Mouse (Mus musculus): ENCODE measurements around the gene Srebf1. TPM values are rescaled to one million over a fixed set of nuclear protein-coding genes. Genes with fewer than 3 reads are reported as not detected.

Srebf1 gene
- polyA plus RNA-seq, 1 experiment from 2014 or later = 76.7 TPM

- Histone ChIP-seq H3K4me2 (replicated peaks) (peak overlapping the region; percentile 100), H3K4me1 (peaks cover 87% of the 10 kb centered on the region), H3K27ac (replicated peaks) (peak overlapping the region; percentile 93), H3K36me3 (no peaks in the 10 kb centered on the region), H3K9ac (peak overlapping the region; percentile 58), H3K9me3 (replicated peaks) (no peaks in the 10 kb centered on the region), H3K27me3 (no peaks in the 10 kb centered on the region), H3K4me3 (replicated peaks) (peak overlapping the region; percentile 60)
- under 1% methylated on average over 71 of the region's 71 CpGs for WGBS
- ATAC-seq (ENCODE audit: insufficient number of reproducible peaks, low FRiP score, low TSS enrichment, low read depth) = peak; percentile 13; the same call in 1 of the 2 replicates
These were observed 46.0 kb downstream of the Srebf1 start for GRCm38 (mm10) chr11:60176182-60176974.

DNA sequence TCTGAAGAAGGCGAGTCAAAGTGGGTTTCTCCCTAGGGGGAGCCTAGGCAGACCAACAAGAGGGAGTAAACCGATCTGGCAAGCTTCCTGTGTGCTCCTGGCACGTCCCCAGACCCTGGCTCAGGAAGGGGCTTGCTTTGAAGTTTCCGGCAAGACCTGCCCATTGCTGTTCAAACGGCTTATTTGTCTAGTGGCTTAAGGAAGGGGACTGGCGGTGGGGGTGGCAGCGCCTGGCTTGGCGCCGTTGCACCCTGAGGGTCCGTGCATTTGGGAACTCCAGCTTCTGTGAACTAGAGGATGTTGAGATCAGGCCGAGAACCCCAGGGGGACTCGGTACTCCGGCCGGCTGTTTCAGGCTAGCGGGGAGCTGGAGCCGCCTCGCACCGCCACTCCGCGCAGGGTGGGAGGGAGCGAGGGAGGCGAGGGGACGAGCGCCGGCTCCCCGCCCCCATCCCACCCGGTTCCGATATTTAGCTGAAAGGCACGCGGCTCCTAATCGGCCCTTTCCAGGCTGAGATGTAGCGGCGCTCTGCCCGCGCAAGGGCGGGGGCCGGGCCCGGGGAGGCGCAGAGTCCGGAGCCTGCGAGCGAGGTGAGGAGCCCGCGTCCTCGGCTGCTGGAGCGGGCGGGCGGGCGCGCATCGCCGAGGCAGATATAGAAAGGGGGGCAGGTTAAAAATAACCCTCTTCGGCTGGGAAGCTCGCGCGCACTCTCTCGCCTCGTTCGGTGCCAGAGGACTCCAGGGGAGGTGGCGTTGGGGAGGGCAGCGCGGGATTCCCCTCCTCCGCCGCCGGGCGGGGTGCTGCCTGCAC, 46.8 kb downstream of the Srebf1 start:
- H3K4me1 ChIP-seq = peaks cover 79% of the 10 kb centered on the region
- peak overlapping the region; percentile 100 for H3K4me2 ChIP-seq (replicated peaks)
- no peaks in the 10 kb centered on the region for H3K9me3 ChIP-seq (replicated peaks)
- H3K4me3 ChIP-seq (replicated peaks) = peak overlapping the region; percentile 60
- H3K27me3 ChIP-seq = no peaks in the 10 kb centered on the region
- H3K9ac ChIP-seq = peak overlapping the region; percentile 58
- WGBS = 1% methylated on average over 66 of the region's 66 CpGs
- no peaks in the 10 kb centered on the region for H3K36me3 ChIP-seq
- peak; percentile 56; the same call in 1 of the 2 replicates for ATAC-seq (ENCODE audit: insufficient number of reproducible peaks, low FRiP score, low TSS enrichment, low read depth)
- H3K27ac ChIP-seq (replicated peaks) = peak overlapping the region; percentile 93

DNA sequence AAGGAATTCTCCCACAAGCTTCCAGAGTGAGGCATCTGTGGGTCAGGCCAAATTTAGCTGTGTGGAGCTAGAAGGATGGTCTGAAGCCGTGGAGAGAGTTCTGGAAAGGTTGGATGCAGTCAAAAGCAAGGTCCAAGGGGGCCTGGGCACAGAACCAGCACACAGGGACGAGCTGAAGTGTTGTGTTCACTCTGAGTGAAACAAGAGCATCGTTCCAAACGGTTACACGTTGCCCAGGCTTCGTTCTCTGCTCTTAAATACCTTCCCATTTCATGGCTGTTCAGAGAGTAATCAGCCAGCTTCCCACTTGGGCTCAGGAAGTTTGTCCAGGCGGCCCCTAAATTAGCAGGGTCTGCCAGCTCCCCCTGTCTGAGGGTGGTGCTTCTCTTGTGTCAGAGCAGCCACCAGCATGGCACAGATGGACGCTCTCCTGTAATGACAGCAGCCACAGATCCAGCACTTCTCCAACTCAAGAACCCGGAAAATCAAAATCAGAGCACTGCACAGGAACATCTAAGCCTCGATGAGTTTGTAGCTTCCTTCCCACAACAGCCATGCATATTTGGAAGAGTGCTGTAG, 48.7 kb downstream of the Srebf1 start:
- H3K4me1 ChIP-seq = peaks cover 63% of the 10 kb centered on the region
- no peaks in the 10 kb centered on the region for H3K9me3 ChIP-seq (replicated peaks)
- no peaks in the 10 kb centered on the region for H3K36me3 ChIP-seq
- no peak overlapping the region for H3K27ac ChIP-seq (replicated peaks)
- H3K4me2 ChIP-seq (replicated peaks) = no peak overlapping the region
- H3K27me3 ChIP-seq = no peaks in the 10 kb centered on the region
- H3K4me3 ChIP-seq (replicated peaks) = no peak overlapping the region
- no peak overlapping the region for H3K9ac ChIP-seq
- no peak for ATAC-seq (ENCODE audit: insufficient number of reproducible peaks, low FRiP score, low TSS enrichment, low read depth)
- 57% methylated on average over 10 of the region's 10 CpGs for WGBS

GRCm38 (mm10) chr11:60172074-60172473, 50.3 kb downstream of the Srebf1 start:
- Histone ChIP-seq H3K36me3 (no peaks in the 10 kb centered on the region), H3K9me3 (replicated peaks) (no peaks in the 10 kb centered on the region), H3K27ac (replicated peaks) (no peak overlapping the region), H3K9ac (no peak overlapping the region), H3K4me2 (replicated peaks) (no peak overlapping the region), H3K4me3 (replicated peaks) (no peak overlapping the region), H3K4me1 (peaks cover 61% of the 10 kb centered on the region), H3K27me3 (no peaks in the 10 kb centered on the region)
- ATAC-seq (ENCODE audit: insufficient number of reproducible peaks, low FRiP score, low TSS enrichment, low read depth) = no peak
- WGBS = 80% methylated on average over 3 of the region's 3 CpGs

GRCm38 (mm10) chr11:60168780-60169179, 53.6 kb downstream of the Srebf1 start:
- H3K4me3 ChIP-seq (replicated peaks) = no peak overlapping the region
- H3K27ac ChIP-seq (replicated peaks) = no peak overlapping the region; the same call in 1 of the 2 replicates
- no peaks in the 10 kb centered on the region for H3K27me3 ChIP-seq
- H3K36me3 ChIP-seq = no peaks in the 10 kb centered on the region
- H3K4me1 ChIP-seq = peaks cover 42% of the 10 kb centered on the region
- 24% methylated on average over 9 of the region's 9 CpGs for WGBS
- H3K9ac ChIP-seq = no peak overlapping the region
- no peak for ATAC-seq (ENCODE audit: insufficient number of reproducible peaks, low FRiP score, low TSS enrichment, low read depth)
- no peak overlapping the region for H3K4me2 ChIP-seq (replicated peaks)
- H3K9me3 ChIP-seq (replicated peaks) = no peaks in the 10 kb centered on the region

DNA sequence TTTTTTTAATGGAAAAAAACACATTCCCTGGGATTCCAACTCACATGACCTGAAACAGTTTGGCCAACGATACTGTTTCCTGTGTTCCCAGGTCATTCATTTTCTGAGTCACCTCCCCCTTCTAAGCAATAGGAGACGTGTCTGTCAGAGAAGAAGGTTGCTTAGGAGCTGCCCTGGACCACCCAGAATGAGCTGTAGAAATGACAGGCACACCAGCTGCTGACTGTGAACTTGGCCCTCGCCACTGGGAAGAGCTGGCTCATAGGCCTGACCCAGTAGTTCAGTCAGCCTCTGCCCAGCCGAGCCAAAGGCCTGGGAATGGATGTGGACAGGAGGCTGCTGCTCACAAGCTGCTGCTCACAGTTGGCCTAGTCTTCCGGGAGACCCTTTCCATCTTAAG, 57.3 kb downstream of the Srebf1 start:
- no peaks in the 10 kb centered on the region for H3K27me3 ChIP-seq
- H3K9ac ChIP-seq = no peak overlapping the region
- H3K9me3 ChIP-seq (replicated peaks) = no peaks in the 10 kb centered on the region
- 55% methylated on average over 5 of the region's 5 CpGs for WGBS
- H3K4me2 ChIP-seq (replicated peaks) = no peak overlapping the region
- no peak overlapping the region for H3K4me3 ChIP-seq (replicated peaks)
- H3K36me3 ChIP-seq = no peaks in the 10 kb centered on the region
- no peak for ATAC-seq (ENCODE audit: insufficient number of reproducible peaks, low FRiP score, low TSS enrichment, low read depth)
- no peak overlapping the region for H3K27ac ChIP-seq (replicated peaks)
- peaks cover 65% of the 10 kb centered on the region for H3K4me1 ChIP-seq

DNA sequence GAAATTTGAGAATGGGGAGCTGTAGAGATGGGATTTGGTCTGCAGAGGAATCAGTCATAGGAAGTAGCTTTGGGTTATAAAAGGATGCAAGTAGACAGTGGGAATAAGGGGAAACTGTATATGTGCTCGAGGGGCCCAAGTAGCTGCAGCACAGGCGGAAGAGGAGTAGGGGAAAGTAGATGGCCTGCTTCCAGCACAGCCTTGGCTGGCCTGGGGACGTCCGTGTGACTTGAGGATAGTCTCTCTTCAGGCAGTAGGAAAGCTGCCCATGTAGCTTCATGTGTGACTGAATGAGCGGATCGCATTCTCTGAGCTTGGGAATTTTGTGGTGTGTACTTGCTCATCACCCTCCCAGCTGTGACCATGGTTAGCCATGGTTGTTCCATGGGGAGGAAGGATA, 57.9 kb downstream of the Srebf1 start:
- Histone ChIP-seq H3K9ac (no peak overlapping the region), H3K27me3 (no peaks in the 10 kb centered on the region), H3K27ac (replicated peaks) (0 out of 2 replicates have a peak overlapping the region, but pooled peaks have one; percentile 39), H3K4me3 (replicated peaks) (no peak overlapping the region), H3K9me3 (replicated peaks) (no peaks in the 10 kb centered on the region), H3K36me3 (no peaks in the 10 kb centered on the region), H3K4me1 (peaks cover 68% of the 10 kb centered on the region), H3K4me2 (replicated peaks) (no peak overlapping the region)
- WGBS = 58% methylated on average over 6 of the region's 6 CpGs
- ATAC-seq (ENCODE audit: insufficient number of reproducible peaks, low FRiP score, low TSS enrichment, low read depth) = no peak

DNA sequence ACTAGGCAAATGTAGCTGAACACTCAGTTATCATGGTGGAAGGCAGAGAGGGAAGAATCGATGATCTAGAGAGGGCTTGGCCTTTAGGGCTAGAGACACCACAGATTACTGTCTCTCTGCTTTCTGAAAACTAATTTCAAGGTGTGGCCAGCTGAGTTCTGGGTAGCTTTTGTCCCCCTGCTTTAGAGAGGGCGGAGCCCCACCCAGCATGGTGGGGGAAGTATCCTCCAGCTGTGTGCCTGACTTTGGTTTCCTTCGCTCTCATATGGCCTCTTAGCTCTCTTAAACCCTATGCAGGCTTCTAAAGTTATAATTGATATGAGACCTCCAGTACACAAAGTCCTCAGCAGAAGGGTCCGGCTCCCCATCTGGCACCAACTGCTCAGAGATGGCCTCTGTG, 59.0 kb downstream of the Srebf1 start:
- Histone ChIP-seq H3K4me2 (replicated peaks) (no peak overlapping the region), H3K4me1 (peaks cover 64% of the 10 kb centered on the region), H3K9me3 (replicated peaks) (no peaks in the 10 kb centered on the region), H3K36me3 (0 out of 2 replicates have a peak, but pooled peaks cover 4% of the 10 kb centered on the region), H3K4me3 (replicated peaks) (no peak overlapping the region), H3K27me3 (no peaks in the 10 kb centered on the region), H3K9ac (no peak overlapping the region), H3K27ac (replicated peaks) (no peak overlapping the region)
- 74% methylated on average over 4 of the region's 4 CpGs for WGBS
- no peak for ATAC-seq (ENCODE audit: insufficient number of reproducible peaks, low FRiP score, low TSS enrichment, low read depth)

DNA sequence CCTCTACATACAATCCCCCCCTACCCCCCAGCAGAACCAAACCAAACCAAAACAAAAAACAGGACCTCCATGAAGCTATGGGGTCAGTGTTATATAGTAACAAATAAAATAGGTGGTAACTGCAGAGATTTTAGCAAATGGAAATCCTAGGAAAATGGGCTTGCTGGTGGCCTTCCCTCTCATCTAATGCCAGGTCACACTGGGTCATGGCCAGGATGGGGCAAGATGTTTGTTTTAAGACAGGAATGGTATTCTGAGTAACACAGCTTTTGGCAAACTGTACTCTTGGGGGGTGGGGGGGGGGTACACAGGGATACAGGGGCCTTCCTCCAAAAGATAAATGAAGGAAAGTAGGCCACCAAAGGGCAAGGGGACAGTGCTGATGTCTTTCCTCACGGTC, 59.8 kb downstream of the Srebf1 start:
- Histone ChIP-seq H3K4me1 (peaks cover 58% of the 10 kb centered on the region), H3K4me2 (replicated peaks) (no peak overlapping the region), H3K9ac (no peak overlapping the region), H3K4me3 (replicated peaks) (no peak overlapping the region), H3K36me3 (0 out of 2 replicates have a peak, but pooled peaks cover 4% of the 10 kb centered on the region), H3K27ac (replicated peaks) (no peak overlapping the region), H3K9me3 (replicated peaks) (no peaks in the 10 kb centered on the region), H3K27me3 (no peaks in the 10 kb centered on the region)
- no peak for ATAC-seq (ENCODE audit: insufficient number of reproducible peaks, low FRiP score, low TSS enrichment, low read depth)
- WGBS = 94% methylated on average over 1 of the region's 1 CpGs

DNA sequence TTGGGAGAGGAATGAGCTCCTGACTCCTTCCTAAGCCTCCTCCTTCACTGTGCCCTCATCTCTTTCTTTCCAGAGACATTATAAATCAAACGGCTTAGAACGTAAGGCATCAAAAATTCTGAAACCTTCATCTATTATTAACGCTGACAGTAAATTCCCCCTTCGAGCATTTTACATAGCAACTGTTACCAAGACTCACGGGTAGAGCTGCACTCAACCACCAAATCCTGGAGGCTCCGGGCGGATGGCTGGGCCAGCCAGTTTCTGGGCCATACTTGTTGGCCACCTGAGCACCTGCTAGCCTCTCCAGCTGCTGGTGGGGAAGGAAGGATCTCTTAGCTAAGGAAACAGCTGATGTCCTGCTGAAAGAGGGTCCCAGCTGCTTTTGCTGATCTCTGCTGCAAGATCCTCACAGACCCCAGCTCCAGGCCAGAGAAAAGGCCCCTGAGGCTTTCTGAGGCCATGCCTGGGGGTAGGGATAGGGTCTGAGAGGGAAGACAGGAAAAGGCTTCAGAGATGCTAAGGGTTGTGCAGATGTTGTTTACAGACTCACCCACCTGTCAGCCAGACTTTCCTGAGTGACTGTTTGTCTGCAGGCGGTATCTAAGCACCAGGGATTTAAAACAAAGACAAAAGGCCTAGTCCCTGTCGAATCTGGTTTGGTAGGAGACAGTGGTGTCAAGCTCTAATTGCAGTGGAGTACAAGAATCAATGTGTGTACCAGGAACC, 61.1 kb downstream of the Srebf1 start:
- Histone ChIP-seq H3K27me3 (no peaks in the 10 kb centered on the region), H3K4me3 (replicated peaks) (no peak overlapping the region), H3K27ac (replicated peaks) (0 out of 2 replicates have a peak overlapping the region, but pooled peaks have one; percentile 48), H3K4me1 (peaks cover 55% of the 10 kb centered on the region), H3K36me3 (peaks cover 4% of the 10 kb centered on the region; the same call in 1 of the 2 replicates), H3K4me2 (replicated peaks) (no peak overlapping the region), H3K9me3 (replicated peaks) (no peaks in the 10 kb centered on the region), H3K9ac (no peak overlapping the region)
- ATAC-seq (ENCODE audit: insufficient number of reproducible peaks, low FRiP score, low TSS enrichment, low read depth) = no peak
- WGBS = 43% methylated on average over 9 of the region's 9 CpGs

Data from embryonic facial prominence, embryonic 15.5 days (tissue).